Mouse (Mus musculus): Measurements from ENCODE around the gene Nr6a1.
A peak's percentile ranks its signal among the peaks of the same experiment; 100 is the strongest.

Nr6a1 gene

GRCm38 (mm10) chr2:38874544-38875108 is 52.9 kb downstream of the Nr6a1 start:
- DNase-seq (ENCODE audit: low spot score in 2 of 2) = no peak

GRCm38 (mm10) chr2:38872730-38873129 is 54.8 kb downstream of the Nr6a1 start:
- DNase-seq (ENCODE audit: low spot score in 2 of 2) = no peak

- no peak for DNase-seq (ENCODE audit: low spot score in 2 of 2)
Measured at GRCm38 (mm10) chr2:38866711-38867110, 60.8 kb downstream of the Nr6a1 start.

- DNase-seq (ENCODE audit: low spot score in 2 of 2) = peak in 1 of 2 experiments; percentile 31
Measured at GRCm38 (mm10) chr2:38864011-38864410, 63.5 kb downstream of the Nr6a1 start.

GRCm38 (mm10) chr2:38851797-38852196 is 75.7 kb downstream of the Nr6a1 start:
- no peak for DNase-seq (ENCODE audit: low spot score in 2 of 2)

GRCm38 (mm10) chr2:38846319-38846718 is 81.2 kb downstream of the Nr6a1 start:
- DNase-seq (ENCODE audit: low spot score in 2 of 2) = no peak

- no peak for DNase-seq (ENCODE audit: low spot score in 2 of 2)
Measured at GRCm38 (mm10) chr2:38835489-38835888, 92.0 kb downstream of the Nr6a1 start.

GRCm38 (mm10) chr2:38831976-38832375 is 95.5 kb downstream of the Nr6a1 start:
- DNase-seq (ENCODE audit: low spot score in 2 of 2) = no peak

- no peak for DNase-seq (ENCODE audit: low spot score in 2 of 2)
Measured at GRCm38 (mm10) chr2:38829521-38829920, 98.0 kb downstream of the Nr6a1 start.

GRCm38 (mm10) chr2:38827801-38828306 is 99.6 kb downstream of the Nr6a1 start:
- DNase-seq (ENCODE audit: low spot score in 2 of 2) = no peak

GRCm38 (mm10) chr2:38826189-38826588 is 101.3 kb downstream of the Nr6a1 start:
- no peak for DNase-seq (ENCODE audit: low spot score in 2 of 2)

GRCm38 (mm10) chr2:38824791-38825768 is 102.4 kb downstream of the Nr6a1 start:
- peak; percentile 21 to 57 for DNase-seq (ENCODE audit: low spot score in 2 of 2)

GRCm38 (mm10) chr2:38823912-38824583 is 103.4 kb downstream of the Nr6a1 start:
- peak; percentile 12 to 40 for DNase-seq (ENCODE audit: low spot score in 2 of 2)

GRCm38 (mm10) chr2:38823406-38823805 is 104.1 kb downstream of the Nr6a1 start:
- DNase-seq (ENCODE audit: low spot score in 2 of 2) = peak in 1 of 2 experiments; percentile 8

- peak; percentile 8 to 12 for DNase-seq (ENCODE audit: low spot score in 2 of 2)
Measured at GRCm38 (mm10) chr2:38822995-38823394, 104.5 kb downstream of the Nr6a1 start.

- DNase-seq (ENCODE audit: low spot score in 2 of 2) = no peak
Measured at GRCm38 (mm10) chr2:38817487-38817886, 110.0 kb downstream of the Nr6a1 start.

- peak; percentile 80 to 87 for DNase-seq (ENCODE audit: low spot score in 2 of 2)
Measured at GRCm38 (mm10) chr2:38797087-38797624, 130.3 kb downstream of the Nr6a1 start.

- no peak for DNase-seq (ENCODE audit: low spot score in 2 of 2)
Measured at GRCm38 (mm10) chr2:38787338-38787737, 140.2 kb downstream of the Nr6a1 start.

GRCm38 (mm10) chr2:38786216-38786960 is 141.1 kb downstream of the Nr6a1 start:
- DNase-seq (ENCODE audit: low spot score in 2 of 2) = no peak

- DNase-seq (ENCODE audit: low spot score in 2 of 2) = no peak
Measured at GRCm38 (mm10) chr2:38785113-38785512, 142.4 kb downstream of the Nr6a1 start.

- no peak for DNase-seq (ENCODE audit: low spot score in 2 of 2)
Measured at GRCm38 (mm10) chr2:38784396-38784795, 143.1 kb downstream of the Nr6a1 start.

Measured in right cerebral cortex, adult 2 months (tissue).